Mouse (Mus musculus): ENCODE measurements at regions not wholly inside any gene's neighbourhood (a gene's known extent, or its start where the extent isn't known, plus 50 kb on each side); places are given as distances from the start of the nearest gene placed in this dataset.

DNA sequence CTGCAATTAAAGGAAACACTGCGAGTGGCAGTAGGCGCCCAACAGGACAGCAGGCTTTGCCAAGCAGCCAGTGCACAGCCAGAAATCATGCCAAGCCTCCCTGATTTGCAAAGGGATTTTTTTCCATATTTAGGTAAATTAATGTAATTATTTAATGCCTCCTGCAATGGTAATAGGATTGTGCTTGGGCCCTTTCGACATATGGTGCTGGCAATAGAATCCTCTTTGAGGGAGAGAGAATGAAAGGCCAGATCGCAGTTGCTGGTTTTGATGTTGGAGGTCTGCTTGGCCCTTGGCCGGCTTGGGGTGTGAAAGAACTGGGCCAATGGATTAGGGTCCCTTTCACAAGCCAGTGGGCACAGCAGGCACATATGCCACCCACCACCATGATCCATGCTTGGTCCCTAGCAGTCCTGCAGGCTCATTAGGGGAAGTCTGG, 424.8 kb upstream of the Sall1 start:
- peak; percentile 86 for DNase-seq (ENCODE audit: low read depth)
- TF ChIP-seq POLR2A (IDR thresholded peaks at IDR 0.05; ENCODE audit: borderline replicate concordance, extremely low read depth, insufficient read depth, insufficient read length, poor library complexity, severe bottlenecking): no peak
- TF ChIP-seq CTCF (IDR thresholded peaks at IDR 0.05; ENCODE audit: borderline replicate concordance, extremely low read depth, insufficient read depth, insufficient read length): no peak

DNA sequence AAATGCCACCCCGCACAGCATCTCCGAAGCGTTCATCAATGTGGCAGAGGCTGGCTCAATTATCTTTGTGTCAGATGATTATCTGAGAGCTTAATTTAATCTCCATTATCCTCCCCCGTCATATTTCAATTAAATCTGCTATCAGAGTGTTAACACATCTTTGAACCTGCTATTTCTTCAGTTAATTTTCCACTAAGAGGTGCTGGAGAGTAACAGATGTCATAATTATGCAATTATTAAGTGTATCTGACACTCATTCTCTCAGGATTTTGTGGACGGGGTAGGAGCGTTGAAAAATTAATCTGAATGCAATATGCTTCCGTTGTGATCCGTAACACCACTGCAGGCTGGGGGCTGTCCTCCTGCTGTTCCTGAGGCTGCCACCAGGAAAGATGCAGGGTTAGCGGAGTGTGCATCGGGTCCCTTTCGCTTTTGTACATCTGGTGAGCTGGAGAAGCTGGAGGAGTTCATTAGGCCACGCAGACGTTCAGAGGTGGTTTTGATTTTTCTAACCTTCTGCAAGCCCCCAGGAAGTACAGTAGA, 421.3 kb upstream of the Sall1 start:
- TF ChIP-seq CTCF (IDR thresholded peaks at IDR 0.05; ENCODE audit: borderline replicate concordance, extremely low read depth, insufficient read depth, insufficient read length) (peak; percentile 28; the same call in 1 of the 2 replicates), POLR2A (IDR thresholded peaks at IDR 0.05; ENCODE audit: borderline replicate concordance, extremely low read depth, insufficient read depth, insufficient read length, poor library complexity, severe bottlenecking) (no peak)
- peak; percentile 71 for DNase-seq (ENCODE audit: low read depth)

DNA sequence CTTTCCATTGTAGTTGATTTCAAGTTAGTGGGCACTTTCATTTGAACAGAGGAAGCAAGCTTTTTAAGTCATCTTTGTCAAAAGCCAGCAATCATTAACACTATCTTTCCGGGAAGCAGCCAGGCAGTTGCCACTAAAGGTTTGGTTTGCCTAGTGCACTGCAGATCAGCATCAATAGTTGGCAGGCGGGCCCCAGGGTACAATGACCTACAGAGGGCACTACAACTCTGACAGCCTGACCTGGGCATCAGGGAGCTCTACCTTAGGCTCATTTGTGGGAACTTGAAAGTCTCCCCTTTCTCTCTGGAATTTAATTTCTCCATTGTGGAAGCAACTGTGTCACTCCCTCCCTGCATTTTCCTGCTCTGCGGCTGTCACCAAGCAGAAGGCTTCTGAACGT, 412.6 kb upstream of the Sall1 start:
- DNase-seq (ENCODE audit: low read depth): no peak
- no peak for TF ChIP-seq CTCF (IDR thresholded peaks at IDR 0.05; ENCODE audit: borderline replicate concordance, extremely low read depth, insufficient read depth, insufficient read length)
- no peak for TF ChIP-seq POLR2A (IDR thresholded peaks at IDR 0.05; ENCODE audit: borderline replicate concordance, extremely low read depth, insufficient read depth, insufficient read length, poor library complexity, severe bottlenecking)

DNA sequence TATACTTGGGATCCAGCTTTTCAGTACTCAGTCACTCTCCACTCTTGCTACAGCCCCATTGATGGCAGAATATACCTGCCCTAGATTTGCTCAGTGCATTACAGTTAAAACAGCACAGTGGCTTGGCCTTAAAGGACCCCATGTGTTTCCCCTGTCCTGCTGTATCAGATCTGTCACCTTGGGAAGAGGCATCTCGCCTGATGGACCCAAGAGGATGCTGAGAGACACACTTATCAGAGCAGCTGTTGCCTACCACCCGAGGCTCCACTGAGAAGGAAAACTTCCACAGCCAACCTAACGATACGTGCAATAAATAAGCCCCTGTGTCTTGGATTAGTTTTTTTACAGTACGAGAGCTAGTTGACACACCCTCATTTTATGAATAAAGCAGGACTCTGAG, 411.8 kb upstream of the Sall1 start:
- DNase-seq (ENCODE audit: low read depth): no peak
- TF ChIP-seq POLR2A (IDR thresholded peaks at IDR 0.05; ENCODE audit: borderline replicate concordance, extremely low read depth, insufficient read depth, insufficient read length, poor library complexity, severe bottlenecking) (no peak), CTCF (IDR thresholded peaks at IDR 0.05; ENCODE audit: borderline replicate concordance, extremely low read depth, insufficient read depth, insufficient read length) (no peak)

- DNase-seq (ENCODE audit: low read depth): no peak
- TF ChIP-seq POLR2A (IDR thresholded peaks at IDR 0.05; ENCODE audit: borderline replicate concordance, extremely low read depth, insufficient read depth, insufficient read length, poor library complexity, severe bottlenecking) (no peak), CTCF (IDR thresholded peaks at IDR 0.05; ENCODE audit: borderline replicate concordance, extremely low read depth, insufficient read depth, insufficient read length) (no peak)
Observed at GRCm38 (mm10) chr8:89454197-89454596, 410.2 kb upstream of the Sall1 start.

DNA sequence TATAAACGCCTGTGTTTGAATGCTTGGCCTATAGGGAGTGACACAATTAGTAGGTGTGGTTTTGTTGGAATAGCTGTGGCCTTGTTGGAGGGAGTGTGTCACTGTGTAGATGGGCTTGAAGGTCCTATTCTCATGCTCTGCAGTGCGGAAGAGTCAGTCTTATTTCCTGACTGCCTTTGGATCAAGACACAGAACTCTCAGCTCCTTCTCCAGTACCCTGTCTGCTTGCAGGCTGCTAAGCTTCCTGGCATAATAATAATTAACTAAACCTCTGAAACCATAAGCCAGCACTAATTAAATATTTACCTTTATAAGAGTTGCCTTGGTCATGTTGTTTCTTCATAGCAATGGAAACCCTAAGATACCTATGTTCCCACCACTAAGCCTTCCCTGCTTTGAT, 409.8 kb upstream of the Sall1 start:
- TF ChIP-seq POLR2A (IDR thresholded peaks at IDR 0.05; ENCODE audit: borderline replicate concordance, extremely low read depth, insufficient read depth, insufficient read length, poor library complexity, severe bottlenecking) (no peak), CTCF (IDR thresholded peaks at IDR 0.05; ENCODE audit: borderline replicate concordance, extremely low read depth, insufficient read depth, insufficient read length) (no peak)
- DNase-seq (ENCODE audit: low read depth): no peak

DNA sequence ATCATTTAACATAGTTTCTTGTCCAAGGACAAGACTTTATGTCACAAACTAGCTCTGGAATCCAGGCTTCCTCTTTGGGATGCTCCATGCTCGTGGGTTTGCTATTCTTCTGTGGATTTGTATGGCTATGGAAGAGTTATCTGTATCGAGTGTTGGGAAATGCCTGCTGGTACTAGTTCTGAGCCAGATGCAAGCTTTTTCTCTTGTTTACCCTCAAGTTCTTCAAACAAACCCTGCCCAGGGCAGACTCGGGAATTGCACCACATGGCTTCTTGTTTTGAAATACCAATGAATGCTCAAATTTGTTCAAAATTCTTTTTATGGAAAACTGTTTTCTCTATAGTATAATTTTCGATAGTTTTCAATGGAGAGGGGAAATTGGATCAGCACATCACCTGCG, 400.5 kb upstream of the Sall1 start:
- TF ChIP-seq POLR2A (IDR thresholded peaks at IDR 0.05; ENCODE audit: borderline replicate concordance, extremely low read depth, insufficient read depth, insufficient read length, poor library complexity, severe bottlenecking) (no peak), CTCF (IDR thresholded peaks at IDR 0.05; ENCODE audit: borderline replicate concordance, extremely low read depth, insufficient read depth, insufficient read length) (no peak)

DNA sequence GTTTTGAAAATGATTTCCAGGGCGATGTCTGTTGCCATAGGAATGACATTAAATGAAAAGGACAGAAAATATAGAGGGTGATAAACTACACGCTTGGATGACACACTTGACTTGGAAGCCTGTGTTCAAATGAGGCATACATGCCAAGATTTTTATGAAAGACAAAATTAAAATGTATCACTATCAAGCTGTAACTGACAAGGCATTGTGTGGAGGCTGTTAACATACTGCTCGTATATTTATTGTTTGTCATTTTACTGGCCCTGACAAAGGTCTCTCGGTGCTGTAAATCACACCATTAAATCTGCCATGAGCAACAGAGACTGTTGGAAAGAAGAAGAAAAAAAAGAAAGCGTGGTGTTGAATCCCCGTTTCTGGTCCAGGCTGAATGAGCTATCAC, 395.3 kb upstream of the Sall1 start:
- peak; percentile 54 for DNase-seq (ENCODE audit: low read depth)
- TF ChIP-seq POLR2A (IDR thresholded peaks at IDR 0.05; ENCODE audit: borderline replicate concordance, extremely low read depth, insufficient read depth, insufficient read length, poor library complexity, severe bottlenecking) (no peak), CTCF (IDR thresholded peaks at IDR 0.05; ENCODE audit: borderline replicate concordance, extremely low read depth, insufficient read depth, insufficient read length) (no peak)

More for the DNA sequence above, 400.5 kb upstream of the Sall1 start:
- no peak for DNase-seq (ENCODE audit: low read depth)

DNA sequence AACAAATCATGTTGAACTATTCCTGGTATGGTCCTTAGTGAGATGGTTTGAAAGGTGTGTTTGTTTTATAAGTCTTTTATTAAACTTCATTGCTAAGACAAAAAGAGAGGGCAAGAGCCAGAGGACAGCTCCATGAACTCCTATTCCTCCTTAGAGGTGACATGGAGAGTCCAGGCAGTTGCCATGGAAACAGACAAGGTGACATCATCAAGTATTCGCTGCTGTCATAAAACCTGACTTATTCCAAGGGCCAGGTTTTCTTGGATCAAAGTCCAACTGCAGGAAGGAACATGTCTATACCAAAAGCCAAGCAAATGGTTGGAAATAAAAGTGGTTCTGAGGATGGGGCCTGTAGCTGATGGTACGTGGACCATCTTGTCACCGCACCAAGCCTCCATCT, 383.0 kb upstream of the Sall1 start:
- TF ChIP-seq CTCF (IDR thresholded peaks at IDR 0.05; ENCODE audit: borderline replicate concordance, extremely low read depth, insufficient read depth, insufficient read length) (no peak), POLR2A (IDR thresholded peaks at IDR 0.05; ENCODE audit: borderline replicate concordance, extremely low read depth, insufficient read depth, insufficient read length, poor library complexity, severe bottlenecking) (no peak)
- no peak for DNase-seq (ENCODE audit: low read depth)

GRCm38 (mm10) chr8:89415287-89415686, 371.3 kb upstream of the Sall1 start:
- DNase-seq (ENCODE audit: low read depth): no peak
- TF ChIP-seq CTCF (IDR thresholded peaks at IDR 0.05; ENCODE audit: borderline replicate concordance, extremely low read depth, insufficient read depth, insufficient read length) (no peak), POLR2A (IDR thresholded peaks at IDR 0.05; ENCODE audit: borderline replicate concordance, extremely low read depth, insufficient read depth, insufficient read length, poor library complexity, severe bottlenecking) (no peak)

DNA sequence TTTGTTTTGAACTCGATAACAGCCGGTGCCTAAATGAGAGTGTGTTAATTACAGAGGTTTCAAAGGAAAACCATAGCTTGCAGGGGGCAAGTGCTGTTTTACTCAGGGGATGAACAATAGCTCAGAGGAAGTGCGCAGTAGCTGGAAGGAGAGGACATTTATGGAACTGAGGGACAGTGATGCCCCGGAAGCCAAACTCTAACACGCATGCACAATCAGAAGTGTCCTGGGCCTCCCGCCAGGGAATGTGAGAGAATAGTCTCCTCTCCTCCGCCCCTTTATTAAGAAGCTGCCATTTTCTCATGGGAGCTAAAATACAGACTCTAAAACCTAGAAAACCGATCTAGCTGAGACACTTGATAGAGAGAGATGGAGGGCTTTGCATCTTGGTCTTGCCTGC, 368.5 kb upstream of the Sall1 start:
- DNase-seq (ENCODE audit: low read depth): peak; percentile 35
- TF ChIP-seq POLR2A (IDR thresholded peaks at IDR 0.05; ENCODE audit: borderline replicate concordance, extremely low read depth, insufficient read depth, insufficient read length, poor library complexity, severe bottlenecking) (no peak), CTCF (IDR thresholded peaks at IDR 0.05; ENCODE audit: borderline replicate concordance, extremely low read depth, insufficient read depth, insufficient read length) (no peak)

- no peak for TF ChIP-seq CTCF (IDR thresholded peaks at IDR 0.05; ENCODE audit: borderline replicate concordance, extremely low read depth, insufficient read depth, insufficient read length)
- TF ChIP-seq POLR2A (IDR thresholded peaks at IDR 0.05; ENCODE audit: borderline replicate concordance, extremely low read depth, insufficient read depth, insufficient read length, poor library complexity, severe bottlenecking): no peak
Observed at GRCm38 (mm10) chr8:89412046-89412445, 368.1 kb upstream of the Sall1 start.

More at GRCm38 (mm10) chr8:89412046-89412445, 368.1 kb upstream of the Sall1 start:
- DNase-seq (ENCODE audit: low read depth): no peak
